Mouse (Mus musculus): ENCODE measurements around the gene Slc2a13.

Gene Slc2a13

DNA sequence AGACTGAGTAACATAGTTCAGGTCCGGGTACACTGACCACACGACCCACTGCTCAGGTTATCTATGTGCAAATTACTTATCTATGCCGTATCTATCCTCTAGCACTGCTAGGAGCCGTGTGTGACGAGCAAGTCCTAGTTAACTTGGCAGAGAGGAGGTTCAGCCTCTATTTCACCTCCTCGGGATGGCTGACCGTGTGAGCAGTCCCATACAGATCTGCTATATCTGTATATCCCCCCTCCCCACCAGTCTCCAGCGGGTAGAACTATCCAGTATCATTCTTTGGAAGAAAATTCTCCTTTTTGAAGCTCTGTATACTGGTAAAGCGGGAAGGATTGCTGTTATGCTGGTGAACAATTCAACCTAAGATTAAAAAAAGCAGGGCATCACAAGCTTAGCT, 70.8 kb downstream of the Slc2a13 start:
- no peak for DNase-seq

- DNase-seq = no peak
These were observed 78.0 kb downstream of the Slc2a13 start for GRCm38 (mm10) chr15:91495014-91495413.

DNA sequence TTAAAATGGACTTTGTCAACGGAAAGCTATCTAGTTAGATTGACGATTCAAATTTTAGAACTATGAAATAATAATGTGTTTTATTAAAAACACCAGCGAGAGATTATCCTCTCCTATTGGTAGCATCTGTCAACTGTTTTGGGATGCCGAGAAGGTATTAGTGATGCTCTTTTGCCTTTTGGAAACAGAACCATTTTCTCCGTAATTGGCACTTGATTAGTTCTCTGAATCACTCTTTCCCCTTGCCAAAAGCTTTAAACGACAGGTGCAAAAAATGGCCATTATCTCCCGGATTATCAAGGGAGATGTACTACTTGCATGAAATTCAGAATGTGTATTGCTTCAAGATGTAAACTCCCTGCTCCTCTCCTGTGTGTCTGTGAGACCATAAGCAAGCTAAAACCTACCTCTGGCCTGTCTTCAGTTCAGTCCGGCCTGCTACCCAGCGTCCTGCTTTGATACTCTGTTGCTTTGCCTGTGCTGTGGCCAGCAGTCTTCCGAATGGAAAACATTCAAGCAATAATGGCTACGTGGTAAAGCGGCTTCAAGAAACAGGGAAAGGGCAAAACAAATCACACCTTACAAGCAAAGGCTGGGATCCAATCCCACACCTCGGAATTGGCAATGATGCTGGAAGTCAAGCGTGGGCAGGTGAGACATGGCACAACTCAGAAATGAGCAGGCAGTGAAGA, 93.0 kb downstream of the Slc2a13 start:
- DNase-seq = no peak

DNA sequence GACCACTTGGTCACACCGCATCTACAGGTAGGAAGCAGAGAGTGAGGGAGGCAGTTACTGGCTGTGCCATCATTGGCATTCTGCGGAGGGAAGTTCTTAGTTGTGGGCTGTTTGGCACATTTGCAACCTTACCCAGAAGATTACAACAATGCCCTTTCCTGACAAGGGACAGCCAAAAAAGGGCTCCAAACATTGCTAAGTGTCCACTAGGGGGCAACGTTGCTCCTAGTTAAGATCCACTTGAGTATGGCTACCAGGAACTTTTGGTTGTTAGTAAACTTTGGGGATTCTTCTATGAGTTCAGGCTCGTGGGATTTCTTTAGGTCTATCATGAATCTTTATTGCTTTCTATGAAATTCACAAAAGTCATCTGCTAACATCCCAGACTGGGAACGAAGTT, 95.3 kb downstream of the Slc2a13 start:
- peak; percentile 39 for DNase-seq

DNA sequence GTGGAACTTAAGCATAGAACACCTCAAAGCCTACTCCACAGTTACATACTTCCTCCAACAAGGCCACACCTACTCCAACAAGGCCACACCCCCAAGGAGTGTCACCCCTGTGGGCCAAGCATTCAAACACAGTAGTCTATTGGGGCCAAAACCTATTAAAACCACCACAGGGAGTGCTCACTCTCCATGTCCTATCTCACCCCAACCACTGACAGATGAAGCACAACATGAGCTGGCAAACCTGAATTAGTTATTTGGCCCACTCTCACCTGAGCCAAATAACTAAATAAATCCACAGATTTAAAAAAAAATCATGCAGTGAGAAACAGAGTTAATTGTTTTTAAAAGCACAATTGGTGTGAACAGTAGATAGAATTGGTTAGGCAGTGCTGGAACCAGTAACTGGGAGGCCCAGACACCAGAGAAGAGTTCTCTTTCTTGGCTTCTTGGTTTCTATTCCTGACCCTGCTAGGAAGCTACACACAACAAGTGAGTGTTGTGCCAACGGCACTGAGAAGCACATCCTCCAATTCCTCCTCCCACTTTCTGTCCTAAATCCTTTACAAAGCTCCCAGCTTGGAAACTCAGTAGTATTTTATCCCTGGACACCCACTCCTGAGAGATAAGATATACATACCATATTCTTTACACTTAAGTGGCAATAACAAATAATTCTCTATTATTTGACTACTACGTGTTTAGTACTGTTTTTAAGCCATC, 99.2 kb downstream of the Slc2a13 start:
- no peak for DNase-seq

- no peak for DNase-seq
These were observed 107.7 kb downstream of the Slc2a13 start for GRCm38 (mm10) chr15:91465331-91465730.

DNA sequence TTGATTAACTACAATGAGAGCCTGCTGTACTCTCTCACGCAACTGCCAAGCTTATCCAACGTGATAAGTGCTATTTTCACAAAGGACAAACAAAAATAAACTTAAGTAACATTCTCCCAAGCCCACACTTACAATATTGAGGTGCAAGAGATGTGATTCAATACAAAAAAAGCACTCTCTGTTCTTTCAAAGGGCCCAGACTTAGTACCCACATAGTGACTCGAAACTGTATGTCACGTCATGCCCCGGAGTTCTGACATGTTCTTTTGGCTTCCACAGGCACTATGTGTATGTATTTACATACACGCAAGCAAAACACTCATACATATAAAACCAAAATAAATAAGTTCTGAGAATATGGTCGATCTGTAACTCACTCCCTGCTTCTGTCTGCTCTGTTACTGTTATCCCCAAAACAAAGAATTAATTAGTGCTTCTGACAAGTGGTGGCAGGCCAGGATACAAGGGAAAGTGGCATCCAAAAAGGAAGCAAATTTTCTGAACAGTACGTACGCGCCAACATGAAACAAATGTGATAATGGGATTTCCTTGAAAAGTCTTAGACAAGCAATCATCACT, 109.1 kb downstream of the Slc2a13 start:
- no peak for DNase-seq

DNA sequence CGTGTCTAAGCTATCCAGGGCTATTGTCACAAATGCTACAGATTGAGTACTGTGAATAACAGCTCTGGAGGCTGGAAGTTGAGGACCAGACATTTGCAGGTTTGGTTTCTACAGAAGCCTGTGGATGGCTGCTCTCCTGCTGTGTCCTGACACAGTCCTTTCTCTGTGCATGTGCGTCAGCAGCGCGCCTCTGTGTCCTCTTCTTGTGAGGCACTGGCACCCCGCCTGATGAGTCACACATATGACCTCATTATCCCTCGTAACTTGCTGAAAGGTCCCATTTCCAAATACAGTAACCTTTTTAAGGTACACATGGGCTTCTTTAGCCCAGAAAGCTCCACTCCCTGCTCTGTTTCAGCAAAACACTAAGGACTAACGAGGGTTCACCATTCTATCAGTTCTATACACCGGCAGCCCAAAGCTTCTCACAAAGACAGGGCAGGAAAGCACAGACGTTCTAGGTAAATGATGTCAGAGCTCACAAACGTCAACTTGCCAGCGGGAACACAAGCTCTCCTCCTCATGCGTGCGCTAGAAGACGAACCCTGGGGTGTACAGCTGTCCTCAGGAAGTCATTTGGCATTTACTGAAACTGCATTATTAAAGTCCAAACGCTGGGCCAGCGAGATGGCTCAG, 109.9 kb downstream of the Slc2a13 start:
- no peak for DNase-seq

GRCm38 (mm10) chr15:91461940-91462339, 111.1 kb downstream of the Slc2a13 start:
- DNase-seq = no peak

DNA sequence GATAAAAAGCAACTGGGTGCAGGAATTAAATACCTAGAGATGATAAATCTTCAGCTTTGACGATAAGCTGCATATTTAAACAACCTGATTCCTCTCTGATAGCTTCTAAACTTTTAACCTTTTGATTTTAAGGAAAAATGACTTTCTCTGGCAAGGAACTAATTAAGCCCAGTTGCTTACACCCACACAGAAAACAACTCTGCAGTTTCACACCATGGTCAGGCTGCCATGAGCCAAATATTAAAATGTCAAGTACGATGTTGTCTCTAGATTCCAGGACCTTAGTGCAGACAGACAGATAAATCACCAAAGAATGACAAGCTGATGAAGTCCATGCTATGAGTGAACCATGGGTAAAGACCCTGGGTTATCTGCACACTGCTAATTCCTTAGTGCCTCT, 115.9 kb downstream of the Slc2a13 start:
- DNase-seq = no peak

DNA sequence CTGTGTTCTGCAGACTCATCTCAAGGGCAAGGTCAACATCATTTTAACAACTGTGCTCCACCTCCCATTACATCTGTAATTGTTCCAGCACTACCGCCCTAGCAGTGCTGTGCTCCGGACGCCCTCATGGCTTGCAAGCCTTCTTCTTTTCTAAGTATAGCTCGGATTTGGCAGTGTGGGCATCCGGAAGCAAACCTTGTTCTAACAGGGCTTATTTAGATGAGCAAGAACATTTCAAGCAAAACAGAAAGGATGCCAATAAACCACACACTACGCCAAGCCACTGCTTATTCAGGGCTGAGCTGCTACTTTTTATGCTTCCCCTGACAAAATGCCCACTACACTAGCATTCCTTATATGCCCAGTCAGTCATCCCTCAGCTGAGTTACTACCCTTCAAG, 127.7 kb downstream of the Slc2a13 start:
- DNase-seq = no peak

DNA sequence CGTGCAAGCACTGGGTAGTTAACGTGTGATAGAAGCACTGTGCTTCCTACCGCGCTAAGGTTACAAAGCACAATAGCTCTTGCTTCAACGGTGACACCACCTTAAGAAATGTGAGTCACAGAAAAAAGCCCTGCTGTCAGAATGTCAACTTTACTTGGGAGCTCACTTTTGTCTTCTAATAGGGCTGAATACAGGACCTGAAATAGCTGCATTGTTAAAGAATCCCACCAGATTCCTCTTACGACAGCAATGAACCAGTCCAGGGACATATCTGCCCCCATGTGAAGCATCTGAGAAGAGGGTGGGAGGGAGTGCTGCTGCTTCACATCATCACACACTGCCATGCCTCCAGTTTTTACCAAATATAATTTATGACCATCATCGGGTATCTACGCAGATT, 129.6 kb downstream of the Slc2a13 start:
- DNase-seq = no peak

DNA sequence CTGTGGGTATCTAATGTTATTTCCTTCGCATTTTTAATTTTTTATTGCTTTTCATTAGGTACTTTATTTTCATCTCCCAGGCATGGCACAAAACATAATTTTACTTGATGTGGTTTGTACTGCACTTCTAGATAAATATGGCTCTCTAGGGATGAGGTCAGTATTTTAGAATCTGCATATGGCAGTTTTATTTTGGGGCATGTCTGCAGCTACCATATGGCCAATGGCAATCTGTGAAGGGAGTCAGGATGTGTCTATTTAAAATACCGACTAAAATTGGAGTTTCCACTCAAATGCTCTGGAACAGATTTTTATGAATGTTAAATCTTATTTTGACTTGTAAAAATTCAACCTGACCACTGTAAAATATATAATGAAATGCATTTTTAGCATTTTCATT, 133.2 kb downstream of the Slc2a13 start:
- DNase-seq = no peak

- no peak for DNase-seq
These were observed 147.6 kb downstream of the Slc2a13 start for GRCm38 (mm10) chr15:91425426-91425825.

DNA sequence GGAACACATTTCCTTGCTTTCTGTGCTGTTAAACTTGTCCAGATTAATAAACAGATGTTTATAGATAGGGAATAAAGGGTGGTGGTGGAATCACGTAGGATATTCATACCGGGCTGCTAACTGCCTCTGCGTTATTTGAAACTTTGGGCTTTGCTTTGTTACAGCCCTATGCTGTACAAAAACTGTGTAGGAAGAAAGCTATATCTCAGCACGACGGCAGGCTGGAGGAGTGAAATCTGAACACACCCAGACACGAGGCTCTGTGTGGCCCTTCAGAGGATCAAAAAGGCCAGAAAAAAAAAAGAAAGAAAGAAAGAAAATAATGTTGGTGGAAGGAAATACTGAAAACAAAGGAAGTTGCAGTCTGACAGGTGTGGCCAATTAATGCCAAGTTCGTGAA, 166.1 kb downstream of the Slc2a13 start:
- no peak for DNase-seq

DNA sequence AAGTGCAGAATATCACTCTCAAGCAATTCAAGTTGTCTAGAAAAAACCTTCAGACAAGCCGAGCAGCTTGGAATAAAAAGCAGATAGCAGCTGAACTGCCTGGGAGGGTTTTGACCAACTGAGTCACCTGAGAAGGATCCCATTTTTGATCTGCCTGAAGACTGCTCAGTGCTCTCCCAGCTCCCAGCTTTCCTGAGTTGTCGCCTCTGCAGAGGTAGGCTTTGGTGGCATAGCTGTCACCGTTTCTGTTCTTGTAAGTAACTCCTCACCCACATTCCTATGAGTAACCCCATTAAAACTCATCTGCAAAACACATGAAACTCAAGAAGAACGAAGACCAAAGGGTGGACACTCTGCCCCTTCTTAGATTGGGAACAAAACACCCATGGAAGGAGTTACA, 177.9 kb downstream of the Slc2a13 start:
- DNase-seq = no peak

- DNase-seq = no peak
These were observed 189.4 kb downstream of the Slc2a13 start for GRCm38 (mm10) chr15:91383694-91384093.

- no peak for DNase-seq
These were observed 190.5 kb downstream of the Slc2a13 start for GRCm38 (mm10) chr15:91382606-91383005.

- no peak for DNase-seq
These were observed 191.2 kb downstream of the Slc2a13 start for GRCm38 (mm10) chr15:91381864-91382263.

DNA sequence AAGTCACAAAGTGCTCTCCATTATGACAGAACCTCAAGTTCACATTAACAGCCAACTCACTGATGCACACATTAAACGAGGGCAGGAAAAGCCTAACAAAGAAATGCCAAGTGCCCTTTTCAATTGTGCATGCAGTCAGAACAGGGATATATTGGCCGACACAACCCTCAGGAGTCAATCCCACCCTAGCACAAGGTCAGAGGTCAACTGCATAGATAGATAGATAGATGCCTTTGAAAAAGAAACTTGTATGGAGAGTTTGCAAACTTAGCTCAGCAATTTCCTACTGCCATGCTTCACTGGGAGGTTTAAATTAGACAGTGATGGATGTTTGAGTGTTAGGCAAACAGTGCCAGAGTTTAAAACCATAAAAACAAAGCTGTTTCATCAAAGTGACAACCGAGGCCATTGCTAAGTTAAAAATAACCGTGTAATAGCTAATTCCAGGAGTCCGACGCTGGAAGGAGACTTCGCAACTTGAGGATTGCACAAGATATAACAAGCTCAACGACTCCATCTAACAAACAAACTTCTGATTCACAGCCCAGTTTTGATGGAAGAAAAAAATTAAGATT, 194.2 kb downstream of the Slc2a13 start:
- DNase-seq = no peak

DNA sequence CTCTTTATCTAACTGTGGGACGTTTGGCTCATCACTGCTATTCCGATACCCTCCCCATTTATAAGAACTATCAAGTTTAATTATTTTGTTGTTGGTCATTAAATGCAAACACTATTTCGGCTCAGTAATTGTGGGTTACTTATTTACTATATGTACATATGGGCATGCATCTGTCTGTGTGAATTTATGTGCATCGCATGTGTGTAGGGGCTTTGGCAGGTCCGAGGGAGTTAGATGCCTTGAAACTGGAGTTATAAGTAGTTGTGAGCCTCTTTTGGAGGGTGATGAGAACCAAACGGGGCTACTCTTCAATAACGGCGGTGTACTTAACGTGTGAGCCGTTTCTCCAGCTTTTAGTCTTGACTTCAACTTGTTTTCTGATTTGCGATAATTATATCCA, 195.5 kb downstream of the Slc2a13 start:
- no peak for DNase-seq

- DNase-seq = no peak
These were observed 196.0 kb downstream of the Slc2a13 start for GRCm38 (mm10) chr15:91377105-91377504.

DNA sequence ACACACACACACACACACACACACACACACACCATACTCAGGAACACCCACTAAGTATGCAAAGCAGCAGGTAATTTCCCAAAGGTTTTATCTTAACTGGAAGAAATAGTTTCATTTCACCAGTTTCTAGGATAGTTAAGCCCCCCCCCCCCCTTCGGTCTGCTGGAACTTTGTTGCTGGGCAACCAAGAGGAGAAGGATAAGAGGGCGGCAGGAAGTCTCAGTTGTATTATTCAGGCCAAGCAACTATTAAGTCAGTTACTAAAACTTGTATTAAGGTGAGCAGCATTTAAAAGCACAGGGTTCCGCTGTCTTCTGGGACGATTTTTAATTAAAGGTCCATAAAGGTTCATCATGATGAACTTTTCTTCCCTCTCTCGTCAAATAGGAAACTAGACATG, 198.6 kb downstream of the Slc2a13 start:
- DNase-seq = no peak

- no peak for DNase-seq
These were observed 199.9 kb downstream of the Slc2a13 start for GRCm38 (mm10) chr15:91373203-91373584.

Measured in kidney, adult 18-20 months (tissue).